Mouse (Mus musculus) lung, adult 2 months (tissue): Measurements from ENCODE around the gene Ppard.

Experiments used
- CTCF ChIP-seq: fragments of 200-500 bp; IDR thresholded peaks from 2 replicates; pipeline ENCODE4 v1.5.1; 2011; ENCODE audit warnings: mild to moderate bottlenecking, low read length, control low read depth; ENCODE audit not compliant: insufficient read depth
- POLR2A ChIP-seq: fragments of 200-500 bp; IDR thresholded peaks from 2 replicates; pipeline ENCODE4 v1.6.1; 2011; ENCODE audit warnings: low read depth, mild to moderate bottlenecking, control low read depth, low read length, borderline replicate concordance; ENCODE audit errors: extremely low read depth

DNA sequence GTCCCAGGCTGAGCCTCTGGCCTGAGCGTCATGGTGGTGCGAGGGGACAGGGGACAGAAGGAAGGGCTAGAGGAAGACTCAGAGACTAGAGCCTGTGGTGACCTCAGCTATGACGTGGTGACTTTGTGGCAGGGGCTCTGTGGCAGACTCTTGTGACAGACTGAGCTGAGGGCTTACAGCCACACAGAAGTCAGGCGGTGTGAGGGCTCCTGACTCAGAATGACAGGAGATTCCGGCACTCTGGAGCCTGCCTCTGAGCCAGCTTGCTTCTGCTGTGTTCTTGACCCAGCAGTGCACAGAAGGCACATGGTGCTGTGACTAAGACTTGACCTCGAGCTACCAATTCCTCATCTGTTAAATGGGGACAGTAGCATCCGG, 47.9 kb downstream of the Ppard start:
- TF ChIP-seq POLR2A (no peak), CTCF (no peak)
